Mouse (Mus musculus): Measurements from ENCODE around the gene Hspa8. TPM values are rescaled to one million over a fixed set of nuclear protein-coding genes. Genes with fewer than 3 reads are reported as not detected.

Hspa8 gene
- total RNA-seq, 2 experiments from 2014 or later = 2,412 to 2,535 TPM

Other genes with a start within 250 kb of the Hspa8 start
- gene Gm21915, start 130.4 kb upstream of the Hspa8 start, total RNA-seq (2021) = not detected
- gene Clmp, start 115.0 kb upstream of the Hspa8 start, total RNA-seq (2021) = 10 to 100 TPM; 28.1 to 32.3 TPM
- gene Bsx, start 73.1 kb downstream of the Hspa8 start, total RNA-seq (2021) = under 1 TPM in 1 of 2 experiments, not detected in 1; 0.16 TPM
- under 1 TPM; 0.64 to 0.99 TPM for gene Jhy, start 163.1 kb downstream of the Hspa8 start, total RNA-seq (2021)
- not detected for gene Crtam, start 203.6 kb downstream of the Hspa8 start, total RNA-seq (2021)